In genomic region chr19:40489633-40490032, GRCm38 (mm10) we compare ENCODE assay signal across 14 mouse cellular contexts. TPM values are rescaled to one million over a fixed set of nuclear protein-coding genes. Genes with fewer than 3 reads are reported as not detected.
DNase-seq lines count a peak whose midpoint lies in the region; ATAC-seq and TF ChIP-seq lines count a peak whose summit lies in the region.
"Had no signal": no experiment of that assay in that cellular context is flagged by ENCODE, and none has a peak within 500 bp of the region (broad histone marks: within the 10 kb centered on the region; RNA-seq: fewer than 3 reads in every experiment).

No protein-coding gene starts in this region.

- TF ChIP-seq CTCF in intestine, postnatal 0 days (IDR thresholded peaks at IDR 0.05; ENCODE audit: low read depth), result no peak

- peaks cover 34% of the 10 kb centered on the region for H3K4me1 ChIP-seq in forebrain, embryonic 10.5 days
- peaks cover 23% of the 10 kb centered on the region for H3K4me1 ChIP-seq in forebrain, embryonic 16.5 days (replicated peaks; ENCODE audit: control insufficient read depth, insufficient read depth, low read length)
- H3K4me1 ChIP-seq in intestine, embryonic 14.5 days (replicated peaks; ENCODE audit: control insufficient read depth, insufficient read depth, low read length), result peaks cover 33% of the 10 kb centered on the region
- peaks cover 31% of the 10 kb centered on the region for H3K4me1 ChIP-seq in intestine, postnatal 0 days (replicated peaks; ENCODE audit: control insufficient read depth, insufficient read depth, low read length)
- H3K4me1 ChIP-seq in midbrain, embryonic 13.5 days (replicated peaks), result peaks cover 51% of the 10 kb centered on the region
- H3K4me1 ChIP-seq in midbrain, embryonic 16.5 days (ENCODE audit: control insufficient read depth, insufficient read depth, low read length), result peaks cover 28% of the 10 kb centered on the region
- peaks cover 38% of the 10 kb centered on the region for H3K4me1 ChIP-seq in stomach, embryonic 15.5 days

- H3K4me3 ChIP-seq in forebrain, embryonic 10.5 days, result no peak overlapping the region
- H3K4me3 ChIP-seq in forebrain, embryonic 16.5 days (replicated peaks; ENCODE audit: low read length), result no peak overlapping the region
- no peak overlapping the region for H3K4me3 ChIP-seq in intestine, embryonic 14.5 days (ENCODE audit: low read depth, low read length)
- H3K4me3 ChIP-seq in intestine, postnatal 0 days (ENCODE audit: low read depth, low read length), result no peak overlapping the region
- H3K4me3 ChIP-seq in midbrain, embryonic 13.5 days (replicated peaks), result no peak overlapping the region
- no peak overlapping the region for H3K4me3 ChIP-seq in midbrain, embryonic 16.5 days (ENCODE audit: low read depth, low read length)
- H3K4me3 ChIP-seq in stomach, embryonic 15.5 days (replicated peaks), result no peak overlapping the region
- H3K4me3 ChIP-seq: embryonic facial prominence, embryonic 15.5 days had no signal

- no peak overlapping the region for H3K9ac ChIP-seq in forebrain, embryonic 16.5 days (replicated peaks; ENCODE audit: low read depth, low read length)
- no peak overlapping the region for H3K9ac ChIP-seq in intestine, embryonic 14.5 days (ENCODE audit: low read length)
- no peak overlapping the region for H3K9ac ChIP-seq in intestine, postnatal 0 days (ENCODE audit: low read depth, low read length)
- H3K9ac ChIP-seq in midbrain, embryonic 13.5 days (replicated peaks), result no peak overlapping the region
- no peak overlapping the region for H3K9ac ChIP-seq in midbrain, embryonic 16.5 days (ENCODE audit: low read depth, low read length)
- H3K9ac ChIP-seq in stomach, embryonic 15.5 days, result no peak overlapping the region
- H3K9ac ChIP-seq: embryonic facial prominence, embryonic 15.5 days; forebrain, postnatal 0 days had no signal

- 0 out of 2 replicates have a peak overlapping the region, but pooled peaks have one; percentile 53 for H3K27ac ChIP-seq in forebrain, embryonic 10.5 days
- no peak overlapping the region for H3K27ac ChIP-seq in forebrain, embryonic 16.5 days (ENCODE audit: low read length)
- H3K27ac ChIP-seq in intestine, embryonic 14.5 days (ENCODE audit: low read depth), result peak overlapping the region; percentile 62; the same call in 1 of the 2 replicates
- no peak overlapping the region for H3K27ac ChIP-seq in intestine, postnatal 0 days (ENCODE audit: low read depth, low read length)
- H3K27ac ChIP-seq in midbrain, embryonic 13.5 days, result peak overlapping the region; percentile 31; the same call in 1 of the 2 replicates
- H3K27ac ChIP-seq in midbrain, embryonic 16.5 days (ENCODE audit: low read length), result no peak overlapping the region
- H3K27ac ChIP-seq in stomach, embryonic 15.5 days, result 0 out of 2 replicates have a peak overlapping the region, but pooled peaks have one; percentile 67
- H3K27ac ChIP-seq: embryonic facial prominence, embryonic 15.5 days had no signal

- DNase-seq in forebrain, embryonic 10.5 days (ENCODE audit: extremely low spot score, low spot score), result no peak
- no peak for DNase-seq in intestine, embryonic 14.5 days (ENCODE audit: low spot score)
- DNase-seq in cerebellum, adult 9-11 months, result no peak
- DNase-seq: adrenal gland, postnatal 14 days; cerebellum, adult 11 months; forebrain, postnatal 0 days; right cerebral cortex, adult 18-20 months had no signal

- H3K9me3 ChIP-seq in forebrain, embryonic 10.5 days, result no peaks in the 10 kb centered on the region
- no peaks in the 10 kb centered on the region for H3K9me3 ChIP-seq in forebrain, embryonic 16.5 days (ENCODE audit: control insufficient read depth, low read length)
- H3K9me3 ChIP-seq in intestine, embryonic 14.5 days (ENCODE audit: control insufficient read depth, low read length), result no peaks in the 10 kb centered on the region
- H3K9me3 ChIP-seq in intestine, postnatal 0 days (ENCODE audit: control insufficient read depth), result no peaks in the 10 kb centered on the region
- no peaks in the 10 kb centered on the region for H3K9me3 ChIP-seq in midbrain, embryonic 13.5 days
- no peaks in the 10 kb centered on the region for H3K9me3 ChIP-seq in midbrain, embryonic 16.5 days (replicated peaks; ENCODE audit: control insufficient read depth, low read length, poor library complexity, severe bottlenecking)
- no peaks in the 10 kb centered on the region for H3K9me3 ChIP-seq in stomach, embryonic 15.5 days
- H3K9me3 ChIP-seq: embryonic facial prominence, embryonic 15.5 days had no signal

- no peaks in the 10 kb centered on the region for H3K36me3 ChIP-seq in forebrain, embryonic 10.5 days (replicated peaks)
- H3K36me3 ChIP-seq in forebrain, embryonic 16.5 days (ENCODE audit: control insufficient read depth, insufficient read depth), result no peaks in the 10 kb centered on the region
- H3K36me3 ChIP-seq in intestine, embryonic 14.5 days (ENCODE audit: control insufficient read depth, insufficient read depth, low read length), result no peaks in the 10 kb centered on the region
- H3K36me3 ChIP-seq in intestine, postnatal 0 days (ENCODE audit: control insufficient read depth, insufficient read depth), result no peaks in the 10 kb centered on the region
- no peaks in the 10 kb centered on the region for H3K36me3 ChIP-seq in midbrain, embryonic 13.5 days
- H3K36me3 ChIP-seq in midbrain, embryonic 16.5 days (ENCODE audit: control insufficient read depth, insufficient read depth, low read length), result no peaks in the 10 kb centered on the region
- no peaks in the 10 kb centered on the region for H3K36me3 ChIP-seq in stomach, embryonic 15.5 days
- H3K36me3 ChIP-seq: embryonic facial prominence, embryonic 15.5 days had no signal

- ATAC-seq in forebrain, embryonic 16.5 days, result no peak
- no peak for ATAC-seq in intestine, embryonic 14.5 days (replicated peaks; ENCODE audit: low FRiP score, low TSS enrichment, low read depth)
- no peak for ATAC-seq in intestine, postnatal 0 days
- no peak for ATAC-seq in midbrain, embryonic 13.5 days
- ATAC-seq in midbrain, embryonic 16.5 days, result no peak
- ATAC-seq in stomach, embryonic 15.5 days (ENCODE audit: insufficient read depth, low FRiP score, low read depth), result no peak
- ATAC-seq: forebrain, postnatal 0 days; hindbrain, embryonic 16.5 days had no signal

- WGBS in forebrain, embryonic 10.5 days, result 78% methylated on average over 6 of the region's 6 CpGs
- WGBS in forebrain, embryonic 16.5 days, result 78% methylated on average over 6 of the region's 6 CpGs
- 69% methylated on average over 6 of the region's 6 CpGs for WGBS in intestine, embryonic 14.5 days
- WGBS in intestine, postnatal 0 days, result 69% methylated on average over 6 of the region's 6 CpGs
- WGBS in midbrain, embryonic 13.5 days, result 66% methylated on average over 6 of the region's 6 CpGs
- WGBS in midbrain, embryonic 16.5 days, result 64% methylated on average over 6 of the region's 6 CpGs
- WGBS in stomach, embryonic 15.5 days, result 66% methylated on average over 6 of the region's 6 CpGs

- H3K4me2 ChIP-seq in forebrain, embryonic 16.5 days (ENCODE audit: low read length), result no peak overlapping the region
- H3K4me2 ChIP-seq in intestine, embryonic 14.5 days (ENCODE audit: low read length), result no peak overlapping the region
- H3K4me2 ChIP-seq in intestine, postnatal 0 days (replicated peaks; ENCODE audit: low read depth), result no peak overlapping the region
- no peak overlapping the region for H3K4me2 ChIP-seq in midbrain, embryonic 13.5 days (replicated peaks)
- H3K4me2 ChIP-seq in midbrain, embryonic 16.5 days (ENCODE audit: low read length), result no peak overlapping the region
- H3K4me2 ChIP-seq in stomach, embryonic 15.5 days, result no peak overlapping the region
- H3K4me2 ChIP-seq: embryonic facial prominence, embryonic 15.5 days had no signal

- H3K27me3 ChIP-seq in forebrain, embryonic 10.5 days (ENCODE audit: poor library complexity, severe bottlenecking), result no peaks in the 10 kb centered on the region
- no peaks in the 10 kb centered on the region for H3K27me3 ChIP-seq in forebrain, embryonic 16.5 days (replicated peaks; ENCODE audit: control insufficient read depth, insufficient read depth, low read length)
- no peaks in the 10 kb centered on the region for H3K27me3 ChIP-seq in intestine, embryonic 14.5 days (replicated peaks; ENCODE audit: control insufficient read depth, insufficient read depth, low read length)
- no peaks in the 10 kb centered on the region for H3K27me3 ChIP-seq in intestine, postnatal 0 days (replicated peaks; ENCODE audit: control insufficient read depth, insufficient read depth, low read length)
- no peaks in the 10 kb centered on the region for H3K27me3 ChIP-seq in midbrain, embryonic 13.5 days
- H3K27me3 ChIP-seq in midbrain, embryonic 16.5 days (ENCODE audit: control insufficient read depth, insufficient read depth, low read depth, low read length), result no peaks in the 10 kb centered on the region
- no peaks in the 10 kb centered on the region for H3K27me3 ChIP-seq in stomach, embryonic 15.5 days (replicated peaks)
- H3K27me3 ChIP-seq: embryonic facial prominence, embryonic 15.5 days had no signal

RNA-seq across cellular contexts. Expression of gene Sorbs1, which starts 23.9 kb away (rescaled TPM):
- polyA plus RNA-seq in forebrain, embryonic 10.5 days (2016; fragmentation: Nextera tagmentation; extraction: Ambion mirVana), result 36.3 and 39.0 TPM in 2 replicates
- 112 and 128 TPM in 2 replicates for polyA plus RNA-seq in forebrain, embryonic 16.5 days (2015; fragmentation: Nextera tagmentation; extraction: Ambion mirVana)
- polyA plus RNA-seq in intestine, embryonic 14.5 days (2014; fragmentation: Nextera tagmentation; extraction: Ambion mirVana), result 88.3 and 88.9 TPM in 2 replicates
- 73.8 and 86.2 TPM in 2 replicates for polyA plus RNA-seq in intestine, postnatal 0 days (2015; fragmentation: Nextera tagmentation; extraction: Ambion mirVana)
- polyA plus RNA-seq in midbrain, embryonic 13.5 days (2015; fragmentation: Nextera tagmentation; extraction: Ambion mirVana), result 77.6 and 78.7 TPM in 2 replicates
- 83.3 and 84.6 TPM in 2 replicates for polyA plus RNA-seq in midbrain, embryonic 16.5 days (2015; fragmentation: Nextera tagmentation; extraction: Ambion mirVana)
- polyA plus RNA-seq in stomach, embryonic 15.5 days (2015; fragmentation: Nextera tagmentation; extraction: Ambion mirVana), result 78.2 and 81.0 TPM in 2 replicates

Comparison
In these comparisons a context has a peak if more than half of its experiments do, and no peak if none do; other contexts are left out.
1. H3K27ac ChIP-seq: peak in forebrain, embryonic 10.5 days (single experiment), intestine, embryonic 14.5 days (single experiment), midbrain, embryonic 13.5 days (single experiment) and stomach, embryonic 15.5 days (single experiment); none in forebrain, embryonic 16.5 days (single experiment), intestine, postnatal 0 days (single experiment) and midbrain, embryonic 16.5 days (single experiment).